Mouse (Mus musculus) E14TG2a.4 (cell line): ENCODE measurements around the gene Bsn.

Source experiments
- CTCF ChIP-seq: conservative IDR thresholded peaks from 2 replicates; pipeline ENCODE4 v1.5.1; 2014; ENCODE audit warnings: low read length
- POU5F1 ChIP-seq: IDR thresholded peaks from 2 replicates; pipeline ENCODE4 v1.6.1; 2014; ENCODE audit warnings: low read length, borderline replicate concordance

- TF ChIP-seq CTCF (no peak), POU5F1 (no peak)
Measured at GRCm38 (mm10) chr9:108213105-108213504, 22.9 kb upstream of the Bsn start.
